Mouse (Mus musculus): ENCODE data around the gene Krt18.
"Not testable (repeated sequence)": the region's sequence is repeated elsewhere in the genome, so short reads cannot be mapped to it uniquely, and the experiment has no call there.

Gene Krt18

DNA sequence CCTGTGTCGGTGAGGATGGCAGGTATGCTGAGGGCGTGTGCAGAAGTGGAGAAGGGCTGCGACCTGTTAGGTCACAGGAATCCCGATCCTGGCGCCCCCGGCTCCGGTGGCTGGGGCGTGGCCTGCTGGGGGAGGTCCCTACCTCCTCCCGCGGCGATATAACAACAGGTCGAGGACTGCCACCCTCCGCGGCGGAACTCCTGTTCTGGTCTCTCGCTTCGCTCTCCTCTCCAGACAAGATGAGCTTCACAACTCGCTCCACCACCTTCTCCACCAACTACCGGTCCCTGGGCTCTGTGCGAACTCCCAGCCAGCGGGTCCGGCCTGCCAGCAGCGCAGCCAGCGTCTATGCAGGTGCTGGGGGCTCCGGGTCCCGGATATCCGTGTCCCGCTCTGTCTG is at the start of gene Krt18:
Gene Krt18 (plus strand): TSS at position 141 of the 400 bp plus-strand sequence.
- peak; percentile 63 for DNase-seq

DNA sequence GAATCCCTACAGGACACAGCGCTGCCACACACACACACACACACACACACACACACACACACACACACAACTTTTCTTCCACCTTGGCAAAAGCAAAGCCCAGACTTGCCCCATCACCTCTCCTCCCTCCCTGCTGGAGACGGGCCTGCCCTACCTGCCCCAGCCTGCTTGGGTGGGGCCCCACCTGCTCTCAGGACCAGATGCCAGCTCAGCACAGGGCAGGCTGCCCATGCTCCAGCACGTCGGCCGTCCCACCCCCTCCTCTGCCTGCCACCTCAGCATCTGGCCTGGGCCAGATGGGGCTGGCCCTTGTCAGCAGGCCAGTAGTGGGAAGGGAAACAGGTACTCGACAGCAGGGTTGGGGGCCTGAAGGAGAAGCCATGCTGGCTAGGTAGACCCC is 47.1 kb upstream of the Krt18 start:
- peak; percentile 84 for DNase-seq

DNA sequence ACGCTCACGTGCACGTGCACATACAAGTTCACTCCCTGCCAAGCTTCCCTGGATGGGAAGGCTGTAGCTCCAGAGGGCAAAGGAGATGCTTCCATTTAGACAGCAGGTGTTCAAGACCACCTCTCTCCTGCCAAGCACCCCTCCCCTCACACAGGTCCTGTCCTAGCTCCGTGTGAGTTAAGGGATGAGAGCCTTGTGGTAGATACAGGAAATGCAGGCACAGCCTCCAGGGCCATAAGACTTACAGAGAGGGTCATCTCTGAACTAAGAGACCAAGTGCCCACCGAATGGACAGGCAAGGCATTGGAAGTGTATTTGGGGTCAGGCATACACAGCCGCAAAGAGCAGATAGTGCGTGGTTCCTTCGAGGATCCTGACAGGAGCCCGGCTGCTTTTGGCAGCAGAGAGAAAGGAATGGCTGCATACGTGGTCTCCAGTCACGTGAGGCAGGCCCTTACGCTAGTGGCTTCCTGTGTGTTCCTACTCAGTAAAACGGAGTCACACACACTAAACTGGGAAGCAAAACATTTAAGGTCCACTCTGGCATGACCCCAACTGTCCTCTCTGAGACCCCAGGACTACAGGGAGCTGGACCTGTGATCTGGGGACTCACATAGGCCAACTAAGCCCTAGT is 44.5 kb upstream of the Krt18 start:
- no peak for DNase-seq

DNA sequence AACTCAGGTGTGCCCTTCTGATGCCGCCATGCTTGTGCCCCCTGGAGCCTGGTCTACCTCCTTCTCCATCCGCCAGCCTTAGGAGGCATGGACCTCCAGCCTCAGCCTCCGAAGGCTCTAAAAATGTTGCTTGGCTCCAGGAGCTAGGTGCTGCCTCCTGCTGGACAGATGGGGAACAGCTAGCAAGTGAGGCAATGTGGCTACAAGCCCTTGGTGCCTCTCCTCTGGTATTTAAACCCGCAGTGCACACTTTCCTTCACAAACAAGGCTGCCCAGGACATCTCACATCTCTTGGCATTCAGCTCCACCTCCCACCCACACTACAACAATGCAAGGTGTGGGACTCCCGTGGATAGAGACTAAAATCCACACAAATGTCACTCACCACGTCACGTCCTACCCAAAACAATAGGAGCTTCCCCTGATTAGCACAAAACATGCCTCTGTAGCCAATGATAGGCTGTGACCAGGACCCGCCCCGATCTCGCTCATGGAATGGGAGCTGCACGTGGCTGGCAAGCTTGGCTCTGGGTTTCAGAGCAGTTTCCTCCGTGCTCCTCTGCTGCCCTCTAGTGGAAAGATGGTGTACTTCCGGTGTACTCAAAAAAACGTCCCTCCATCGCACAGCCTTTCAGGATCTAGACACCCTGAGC is 43.9 kb upstream of the Krt18 start:
- DNase-seq: peak; percentile 95

DNA sequence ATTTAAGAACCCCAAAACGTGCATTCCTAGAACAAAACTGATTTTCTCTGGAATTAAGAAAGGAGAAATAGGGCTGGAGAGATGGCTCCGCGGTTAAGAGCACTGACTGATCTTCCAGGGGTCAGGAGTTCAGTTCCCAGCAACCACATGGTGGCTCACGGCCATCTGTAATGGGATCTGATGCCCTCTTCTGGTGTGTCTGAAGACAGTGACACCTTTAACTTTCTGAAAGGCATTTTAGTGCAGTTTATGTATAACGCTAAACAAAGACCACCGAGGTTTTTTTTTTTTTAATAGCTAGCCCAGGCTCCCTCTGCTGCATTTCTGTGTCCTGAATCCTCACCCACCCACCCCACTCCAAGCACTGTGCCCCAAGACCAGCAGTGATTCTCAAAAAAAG is 43.2 kb upstream of the Krt18 start:
- DNase-seq: no peak

DNA sequence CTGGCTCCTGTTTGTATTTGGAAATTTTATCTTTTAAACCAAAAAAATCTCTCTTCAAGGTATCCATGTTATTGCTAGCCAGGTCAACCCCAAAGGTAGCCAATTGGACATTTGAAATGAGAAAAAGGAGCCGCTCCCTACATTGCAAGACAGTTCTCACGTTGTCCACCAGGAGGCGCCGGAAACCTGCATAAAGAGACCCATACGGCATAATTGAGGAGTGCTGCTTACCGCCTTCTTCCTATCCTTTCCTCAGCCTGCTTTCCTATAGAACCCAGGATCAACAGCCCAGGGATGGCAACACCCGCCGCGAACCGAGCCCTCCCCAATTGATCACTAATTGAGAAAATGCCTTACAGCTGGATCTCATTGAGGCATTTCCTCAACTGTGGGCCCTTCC is 39.9 kb upstream of the Krt18 start:
- peak; percentile 89 for DNase-seq

DNA sequence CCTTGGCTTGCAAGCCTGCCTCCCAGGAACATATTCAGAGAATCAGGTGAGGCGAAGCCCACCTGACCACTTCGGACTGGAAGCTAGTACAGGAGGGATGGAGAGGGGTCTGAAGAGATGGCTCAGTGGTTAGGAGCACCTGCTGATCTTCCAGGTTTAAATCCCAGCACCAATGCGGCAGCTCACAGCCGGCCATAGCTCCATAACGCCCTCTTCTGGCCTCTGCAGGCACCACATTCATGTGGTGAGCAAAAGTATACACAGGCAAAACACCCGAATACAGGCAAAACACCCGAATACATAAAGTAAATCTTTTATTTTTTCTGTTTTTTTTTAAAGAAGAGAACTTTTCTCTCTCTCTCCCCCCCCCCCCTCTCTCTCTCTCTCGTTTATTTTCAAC is 39.3 kb upstream of the Krt18 start:
- no peak for DNase-seq

DNA sequence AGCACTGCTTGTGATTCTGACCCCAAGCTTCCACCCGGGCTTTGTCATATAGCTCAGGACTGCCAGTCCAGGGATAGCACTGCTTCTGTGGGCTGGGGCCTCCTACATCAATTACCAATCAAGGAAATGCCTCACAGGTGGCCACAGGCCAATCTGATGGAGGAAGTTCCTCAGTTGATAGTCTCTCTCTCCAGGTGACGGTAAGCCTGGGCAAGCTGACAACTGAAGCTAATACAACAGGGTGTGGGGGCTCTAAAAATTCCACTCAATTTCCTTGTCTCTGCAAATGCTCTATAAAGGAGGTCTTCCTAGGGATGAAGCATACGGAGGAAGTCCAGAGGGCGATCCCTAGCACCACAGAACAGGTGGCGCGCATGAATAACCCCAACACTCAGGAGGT is 37.0 kb upstream of the Krt18 start:
- no peak for DNase-seq

DNA sequence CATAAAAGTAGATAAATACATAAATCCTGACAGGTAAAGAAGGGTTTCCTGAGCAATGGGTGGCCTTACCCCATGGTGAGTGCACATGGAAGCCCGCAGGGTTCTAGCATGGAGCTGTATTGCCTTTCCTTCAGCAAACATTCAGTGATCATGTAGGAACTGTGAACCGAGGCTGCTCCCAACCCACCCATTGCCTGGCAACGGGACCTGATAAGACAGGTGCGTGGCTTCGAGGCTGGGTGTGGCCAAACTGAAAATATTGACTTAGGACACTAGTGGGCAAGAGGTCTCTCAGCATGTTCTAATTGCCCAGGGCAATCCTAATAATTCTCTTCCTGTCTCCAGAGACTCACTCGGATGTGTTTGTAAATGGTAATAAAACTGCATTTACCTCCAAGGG is 33.6 kb upstream of the Krt18 start:
- no peak for DNase-seq

DNA sequence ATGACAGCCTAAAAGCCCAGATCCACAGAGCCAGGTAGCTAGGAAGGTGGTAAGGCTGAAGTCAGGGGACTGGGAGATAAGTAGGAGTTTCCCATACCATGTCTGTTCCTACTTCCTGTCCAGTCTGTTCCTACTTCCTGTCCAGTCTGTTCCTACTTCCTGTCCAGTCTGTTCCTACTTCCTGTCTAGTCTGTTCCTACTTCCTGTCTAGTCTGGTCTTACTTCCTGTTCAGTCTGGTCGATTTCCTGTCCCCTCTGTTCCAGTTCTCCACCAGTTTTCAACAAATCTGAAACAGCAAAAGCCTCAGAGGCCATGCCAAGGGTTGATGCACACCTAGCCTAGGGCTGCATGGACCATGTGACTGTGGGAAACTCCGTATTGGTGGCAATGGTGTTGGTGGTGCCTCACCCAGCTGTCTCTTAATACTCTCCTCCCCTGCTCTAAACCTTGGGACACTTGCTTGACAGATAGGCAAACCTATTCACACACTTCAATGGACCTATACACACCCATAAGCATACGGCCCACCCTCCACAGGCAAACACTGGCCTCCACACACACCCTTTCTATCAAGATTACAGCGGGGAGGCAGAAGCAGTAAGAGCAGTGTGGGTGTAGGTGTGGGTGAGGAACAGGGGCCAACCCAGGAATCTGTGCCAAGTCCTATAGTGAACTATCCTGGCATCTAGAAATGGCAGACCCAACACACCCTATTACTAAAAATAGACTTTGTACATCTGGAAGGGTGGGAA is 32.3 kb upstream of the Krt18 start:
- no peak for DNase-seq

DNA sequence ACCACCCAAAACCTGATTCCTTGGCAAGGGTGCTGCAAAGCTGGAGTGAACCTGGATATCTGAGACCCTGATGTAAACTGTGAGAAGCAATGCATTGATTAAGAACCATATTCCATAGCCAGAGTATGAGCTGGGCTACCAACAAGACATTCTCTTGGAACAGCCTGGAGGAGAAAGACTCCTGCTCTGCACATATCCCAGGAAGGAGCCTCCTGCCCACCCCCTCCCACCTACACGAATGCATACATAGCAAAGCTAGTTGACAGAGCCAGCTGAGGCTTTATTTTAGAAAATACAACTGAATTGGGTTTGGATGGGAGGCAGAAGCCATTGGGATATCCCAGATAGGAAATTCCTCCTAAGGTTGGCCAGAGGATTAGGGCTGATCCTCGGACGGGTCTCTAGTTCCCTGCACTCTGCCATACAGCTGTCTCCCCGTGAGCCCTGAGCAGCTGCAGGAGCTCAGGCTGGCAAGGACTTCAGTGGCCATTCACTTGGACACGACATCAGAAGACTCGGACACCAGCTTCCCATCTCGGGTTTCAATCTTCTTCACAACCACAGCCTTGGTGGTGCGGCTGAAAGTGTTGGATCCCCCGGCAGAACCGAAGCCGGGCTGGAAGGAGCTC is 31.4 kb upstream of the Krt18 start:
- DNase-seq: not testable (repeated sequence)

DNA sequence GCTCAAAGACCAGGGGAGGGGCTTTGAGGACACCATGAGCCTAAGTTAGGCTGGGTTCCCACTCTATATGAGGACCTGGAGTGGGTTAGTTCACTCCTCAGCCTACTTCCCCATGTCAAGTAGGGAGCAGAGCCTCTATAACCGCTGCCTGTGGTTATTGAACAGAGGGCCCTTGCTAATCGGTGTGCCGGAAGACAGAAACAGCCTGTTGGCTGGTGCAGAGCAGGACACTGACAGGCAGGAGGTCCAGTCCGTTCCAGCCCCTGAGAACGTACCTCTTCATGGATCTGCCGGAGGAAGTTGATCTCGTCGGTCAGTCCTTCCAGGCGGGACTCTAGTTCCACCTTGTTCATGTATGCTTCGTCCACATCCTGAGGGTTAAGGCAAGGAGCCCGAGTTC is 28.8 kb upstream of the Krt18 start:
- DNase-seq: no peak

DNA sequence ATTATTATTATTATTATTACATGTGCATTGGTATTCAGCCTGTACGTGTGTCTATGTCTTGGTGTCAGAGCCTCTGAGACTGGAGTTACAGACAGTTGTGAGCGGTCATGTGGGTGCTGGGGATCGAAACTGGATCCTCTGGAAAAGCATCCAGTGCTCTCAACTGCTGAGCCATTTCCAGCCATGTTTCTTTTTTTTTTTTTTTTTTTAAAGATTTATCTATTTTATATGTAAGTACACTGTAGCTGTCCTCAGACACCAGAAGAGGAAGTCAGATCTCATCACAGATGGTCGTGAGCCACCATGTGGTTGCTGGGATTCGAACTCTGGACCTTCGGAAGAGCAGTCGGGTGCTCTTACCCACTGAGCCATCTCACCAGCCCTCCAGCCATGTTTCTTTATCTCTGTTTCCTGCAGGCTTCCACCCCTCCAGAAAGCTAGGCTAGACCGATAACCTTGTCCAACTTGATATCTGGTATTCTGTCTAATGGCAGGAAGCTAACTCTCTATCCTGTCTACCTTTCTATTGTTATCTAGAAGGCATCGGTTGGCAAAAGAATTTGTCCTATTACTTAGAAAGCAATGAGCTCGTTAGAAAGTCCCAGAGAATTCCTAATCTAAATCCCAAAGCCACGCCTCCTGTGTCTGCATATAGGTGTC is 28.2 kb upstream of the Krt18 start:
- DNase-seq: no peak

DNA sequence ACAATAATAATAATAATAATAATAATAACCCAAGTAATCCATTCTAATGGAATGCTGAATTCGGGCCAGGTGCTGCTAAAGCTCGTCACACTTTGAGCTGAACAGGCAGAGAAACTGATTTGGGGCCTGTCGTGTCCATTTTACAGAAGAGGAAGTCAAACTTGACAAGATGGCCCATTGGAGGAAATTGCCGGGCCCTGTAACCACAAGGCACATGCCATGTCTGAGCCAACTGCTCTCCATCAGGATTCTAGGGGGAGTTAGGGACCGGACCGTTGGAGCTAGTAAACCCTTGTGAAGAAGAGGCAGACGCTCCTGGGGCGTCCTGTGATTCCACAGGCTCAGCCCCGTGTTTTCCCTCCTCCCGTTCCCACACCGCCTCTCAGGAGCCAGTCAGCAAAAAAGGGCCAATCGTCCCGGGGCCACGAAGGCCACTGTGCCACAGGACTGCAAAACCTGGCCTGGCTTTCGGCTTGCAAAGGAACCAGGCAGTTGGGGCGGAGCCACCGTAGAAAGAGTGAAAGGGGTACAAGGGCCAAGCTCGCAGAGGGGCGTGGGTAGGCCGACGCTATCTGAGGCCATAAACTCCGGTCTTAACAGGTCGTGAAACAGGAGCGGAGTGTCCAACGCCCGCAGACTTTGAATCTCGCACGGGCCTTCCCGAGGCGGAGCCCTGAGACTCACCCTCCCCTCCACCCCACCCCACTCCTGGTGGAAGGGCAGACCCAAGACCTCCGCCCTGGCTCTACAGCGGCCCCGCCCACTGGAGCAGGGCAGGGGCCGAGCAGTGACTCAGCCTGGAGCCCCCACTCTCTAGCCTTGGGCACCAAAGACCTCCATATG is 25.1 kb upstream of the Krt18 start:
- peak; percentile 81 for DNase-seq

DNA sequence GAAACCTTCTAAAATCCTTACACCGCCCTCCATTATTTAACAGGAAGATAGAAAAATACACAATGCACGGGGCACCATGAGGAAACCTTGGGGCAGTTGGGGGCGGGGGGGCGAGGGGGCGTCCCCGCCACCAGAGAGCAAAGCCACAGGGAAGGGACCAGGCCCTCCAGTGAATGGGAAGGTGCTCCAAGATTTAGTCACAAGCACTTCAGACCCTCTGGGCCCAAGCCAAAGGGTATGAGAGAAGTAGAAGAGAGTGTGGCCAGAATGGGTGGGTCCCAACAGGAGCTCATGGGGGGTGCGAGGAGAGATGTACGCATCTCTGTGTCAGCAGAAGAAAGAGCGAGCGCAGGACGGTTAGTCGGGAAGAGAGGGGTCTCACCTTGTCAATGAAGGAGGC is 24.5 kb upstream of the Krt18 start:
- DNase-seq: peak; percentile 18

DNA sequence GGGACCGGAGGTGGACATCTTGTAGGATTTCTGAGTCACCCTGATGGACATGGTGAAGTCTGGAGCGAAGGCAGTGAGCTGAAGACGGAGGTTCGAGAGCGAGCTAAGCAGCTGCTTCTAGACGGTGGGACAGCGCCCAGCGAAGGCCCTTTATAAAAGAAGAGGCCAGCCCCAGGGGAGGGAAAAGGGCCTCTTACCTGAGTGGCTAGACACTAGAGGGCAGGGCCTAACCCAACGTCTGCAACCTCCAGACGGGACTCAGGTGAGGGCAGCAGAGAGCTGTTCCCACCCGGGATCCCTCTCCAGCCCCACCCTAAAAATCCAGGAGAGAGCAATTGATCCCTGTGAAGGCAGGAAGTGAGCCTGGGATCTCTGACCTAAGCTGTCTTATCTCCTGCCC is 23.8 kb upstream of the Krt18 start, which contains the start of gene Krt8:
Gene Krt8 (minus strand): TSS at position 294 of the 400 bp plus-strand sequence.
- DNase-seq: peak; percentile 78

DNA sequence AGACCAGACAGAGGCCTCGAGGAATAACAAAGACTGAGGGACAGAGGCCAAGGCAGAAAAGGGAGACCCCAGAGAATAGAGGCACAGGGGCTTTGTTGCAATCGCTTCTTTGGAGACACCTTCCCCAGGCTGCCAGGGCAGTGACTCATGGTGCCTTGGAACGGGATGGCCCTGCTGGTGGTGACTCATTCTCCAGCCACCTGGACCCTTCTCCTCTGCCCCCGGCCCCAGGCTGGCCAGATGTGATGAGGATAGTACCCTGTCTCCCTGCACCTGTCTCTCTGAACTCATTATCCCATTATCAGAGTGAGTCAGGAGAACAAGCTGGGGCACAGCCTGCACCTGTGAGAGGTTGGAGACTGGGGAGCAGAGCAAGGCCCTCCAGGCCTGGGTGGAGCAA is 22.7 kb upstream of the Krt18 start:
- DNase-seq: no peak

DNA sequence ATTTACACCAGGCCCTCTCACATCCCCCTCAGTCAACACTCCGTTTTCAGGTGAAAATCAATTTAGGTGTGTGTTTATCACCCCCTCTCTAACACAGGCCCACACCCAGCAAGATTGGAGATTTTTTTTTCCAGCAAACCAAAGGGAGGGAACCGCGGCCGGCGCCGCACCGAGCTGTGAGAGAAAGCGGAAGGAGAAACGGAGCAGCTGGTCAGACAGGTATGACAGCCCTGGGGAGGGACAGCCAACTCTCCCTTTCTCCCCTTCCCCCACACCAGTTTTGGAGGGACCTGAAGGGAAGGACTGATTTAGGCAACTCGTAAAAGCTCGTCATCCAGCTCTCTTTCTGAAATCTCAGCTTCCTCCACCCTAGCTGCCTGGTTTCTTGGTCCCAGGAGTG is 21.7 kb upstream of the Krt18 start:
- peak; percentile 50 for DNase-seq

DNA sequence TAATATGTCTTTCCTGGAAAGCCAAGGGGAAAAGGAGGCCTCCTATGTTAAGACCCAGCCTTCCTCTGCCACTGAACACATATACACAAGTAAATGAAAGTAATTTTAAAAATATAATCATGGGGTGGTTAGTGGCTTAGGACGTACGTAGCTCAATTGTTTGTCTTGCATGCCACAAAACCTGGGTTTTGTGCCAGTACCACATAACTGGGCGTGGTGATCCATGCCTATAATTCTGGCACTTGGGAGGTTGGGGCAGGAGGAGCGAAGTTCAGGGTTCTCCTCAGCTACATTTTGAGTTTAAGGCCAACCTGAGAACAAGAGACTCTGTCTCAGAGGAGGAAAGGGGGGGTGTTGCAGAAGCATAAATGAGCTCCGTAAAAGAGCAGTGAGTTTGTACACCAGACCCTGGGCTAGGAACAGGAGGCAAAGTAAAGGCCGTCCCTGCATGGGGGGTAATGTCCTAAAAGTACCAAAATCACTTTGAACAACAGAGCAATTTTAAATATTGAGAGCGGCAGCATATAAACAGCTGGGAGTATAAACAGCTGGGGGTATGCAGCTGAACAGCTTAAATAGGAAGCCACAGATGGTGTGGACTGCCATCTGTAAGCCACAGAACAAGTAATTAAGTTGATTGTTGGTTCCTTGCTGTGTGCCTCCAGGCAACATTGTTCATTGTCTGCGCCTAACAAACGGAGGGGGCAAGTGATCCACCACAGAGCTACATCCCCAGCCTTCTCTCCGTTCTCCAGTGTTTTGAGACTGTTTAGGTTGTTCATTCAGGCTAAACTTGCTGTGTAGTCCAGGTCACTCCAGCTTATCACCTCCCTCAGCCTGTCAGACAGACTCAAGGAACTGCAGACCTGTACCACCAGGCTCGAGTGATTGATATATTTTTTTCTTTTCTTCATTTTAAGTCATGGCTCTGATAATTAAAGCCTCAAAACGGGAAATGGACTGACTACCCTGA is 20.6 kb upstream of the Krt18 start:
- DNase-seq: no peak

DNA sequence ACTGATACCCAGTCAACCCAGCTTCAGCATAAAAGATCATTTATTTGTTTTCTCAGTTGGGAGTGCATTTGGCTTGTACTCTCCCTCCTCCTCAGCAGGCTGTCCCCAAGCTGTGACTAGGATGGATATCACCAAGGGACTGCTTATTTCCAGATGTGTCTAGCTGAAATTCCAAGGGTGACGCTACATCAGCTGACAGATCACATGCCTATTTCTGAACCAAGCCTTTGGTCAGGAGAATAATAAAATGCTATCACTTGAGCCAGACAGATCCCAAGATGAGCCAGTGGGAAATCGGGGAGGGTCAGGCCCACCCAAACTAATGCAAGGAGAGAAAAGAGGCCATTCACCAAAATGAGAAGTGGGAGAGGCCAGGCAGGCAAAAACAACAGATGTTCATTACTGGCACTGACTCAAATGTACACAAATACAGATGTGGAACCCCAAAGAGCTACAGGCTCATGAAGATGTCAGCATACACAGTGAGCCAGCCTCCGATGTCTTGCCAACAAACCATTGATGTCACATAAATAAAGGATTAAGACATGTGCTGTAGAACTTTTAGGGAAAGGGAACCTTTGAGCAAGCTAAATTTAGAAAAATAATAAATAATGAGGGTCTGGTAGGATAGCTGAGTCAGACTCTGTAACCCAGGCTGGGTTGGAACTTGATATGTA is 17.3 kb upstream of the Krt18 start:
- DNase-seq: no peak
